Mouse (Mus musculus) embryonic facial prominence, embryonic 11.5 days (tissue): ENCODE measurements around the gene Pip4k2a. TPM values are rescaled to one million over a fixed set of nuclear protein-coding genes. Genes with fewer than 3 reads are reported as not detected.
A peak's percentile ranks its signal among the peaks of the same experiment; 100 is the strongest.
"Not testable (repeated sequence)": the region's sequence is repeated elsewhere in the genome, so short reads cannot be mapped to it uniquely, and the experiment has no call there.

Experiments
- ATAC-seq: fragments of 200-750 bp; cut with Nextera tagmentation; replicated peaks from 2 replicates; pipeline ENCODE4 v1.8.0; 2017; ENCODE audit warnings: low read depth; ENCODE audit not compliant: insufficient number of reproducible peaks, low FRiP score, low TSS enrichment
- DNase-seq: peaks from one replicate; pipeline ENCODE4 v3.0.0-alpha.2; 2015; ENCODE audit warnings: low spot score
- H3K27ac ChIP-seq: fragments of 300-500 bp; sonication (generic); replicated peaks from 2 replicates; pipeline ENCODE4 v1.5.1; 2014; ENCODE audit warnings: mild to moderate bottlenecking, low read depth, low read length, control low read depth
- H3K27me3 ChIP-seq: fragments of 300-500 bp; sonication (generic); 2 replicates; pipeline ENCODE4 v1.6.1; 2014; ENCODE audit warnings: mild to moderate bottlenecking, low read length, moderate library complexity, mixed read lengths; ENCODE audit not compliant: control insufficient read depth, insufficient read depth
- H3K36me3 ChIP-seq: fragments of 300-500 bp; sonication (generic); replicated peaks from 2 replicates; pipeline ENCODE4 v1.6.1; 2014; ENCODE audit warnings: low read depth, mild to moderate bottlenecking, low read length, moderate library complexity, mixed read lengths; ENCODE audit not compliant: control insufficient read depth, insufficient read depth
- H3K4me1 ChIP-seq: fragments of 300-500 bp; sonication (generic); 2 replicates; pipeline ENCODE4 v1.6.1; 2014; ENCODE audit warnings: low read length, mixed read lengths; ENCODE audit not compliant: control insufficient read depth, insufficient read depth
- H3K4me2 ChIP-seq: fragments of 300-500 bp; sonication (generic); 2 replicates; pipeline ENCODE4 v1.6.1; 2014; ENCODE audit warnings: low read depth, mild to moderate bottlenecking, control low read depth, low read length, moderate library complexity
- H3K4me3 ChIP-seq: fragments of 300-500 bp; sonication (generic); 2 replicates; pipeline ENCODE4 v1.5.1; 2014; ENCODE audit warnings: low read depth, low read length, control low read depth
- H3K9ac ChIP-seq: fragments of 300-500 bp; sonication (generic); replicated peaks from 2 replicates; pipeline ENCODE4 v1.6.1; 2014; ENCODE audit warnings: mild to moderate bottlenecking, control low read depth, low read length
- H3K9me3 ChIP-seq: fragments of 300-500 bp; sonication (generic); replicated peaks from 2 replicates; pipeline ENCODE4 v1.6.1; 2016; ENCODE audit warnings: mild to moderate bottlenecking, low read length, inconsistent platforms, mixed read lengths; ENCODE audit not compliant: control insufficient read depth
- WGBS: fragments of 180-500 bp; shearing (Covaris S2); extraction: QIAGEN DNeasy Blood & Tissue Kit; methylation state at CpG from one replicate; pipeline ENCODE4 v1.1.7; 2014; 5-methylcytosine and 5-hydroxymethylcytosine counted together
- polyA plus RNA-seq: library from polyadenylated mRNA; unstranded; fragments of >200 nt; fragmentation: Nextera tagmentation; extraction: Ambion mirVana; gene quantifications from 2 replicates; pipeline ENCODE4 v1.2.1, GENCODE M21; 2014

Pip4k2a gene
- polyA plus RNA-seq, 1 experiment from 2014 or later: 9.7 TPM

DNA sequence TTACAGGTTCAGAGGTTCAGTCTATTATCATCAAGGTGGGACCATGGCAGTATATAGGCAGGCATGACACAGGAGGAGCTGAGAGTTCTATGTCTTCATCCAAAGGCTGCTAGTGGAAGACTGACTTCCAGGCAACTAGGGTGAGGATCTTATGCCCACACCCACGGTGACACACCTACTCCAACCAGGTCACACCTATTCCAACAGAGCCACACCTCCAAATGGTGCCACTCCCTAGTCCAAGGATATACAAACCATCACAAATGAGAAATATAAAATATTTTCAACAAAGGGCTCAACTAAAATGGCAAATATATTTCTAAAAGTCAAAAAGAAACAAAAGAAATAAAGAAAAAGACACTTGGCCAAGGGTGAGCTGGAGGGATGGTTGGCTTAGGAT, 12.6 kb upstream of the Pip4k2a start:
- not testable (repeated sequence) for ATAC-seq, H3K4me1 ChIP-seq

DNA sequence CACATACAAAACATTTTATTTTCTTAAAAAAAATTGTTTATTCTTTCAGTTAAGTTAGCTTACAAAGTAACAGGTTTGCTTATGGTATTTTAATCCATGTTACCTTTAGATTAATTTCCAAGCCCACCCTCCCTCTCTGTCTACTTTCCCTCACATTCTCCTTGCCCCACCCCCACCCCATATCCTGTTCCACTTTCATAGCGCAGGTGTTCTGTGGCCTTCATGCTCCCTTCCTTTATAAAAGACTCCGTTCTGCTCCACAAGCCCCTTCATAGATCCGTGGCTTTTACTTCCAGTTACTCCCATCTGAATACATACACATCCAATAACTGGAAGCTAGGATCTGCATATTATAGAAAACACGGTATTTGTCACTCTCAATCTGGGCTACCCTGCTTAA, 9.7 kb upstream of the Pip4k2a start:
- ATAC-seq (no peak), DNase-seq (no peak)
- Histone ChIP-seq H3K9me3 (no peaks in the 10 kb centered on the region), H3K27me3 (no peaks in the 10 kb centered on the region), H3K4me3 (no peak overlapping the region), H3K36me3 (no peaks in the 10 kb centered on the region), H3K4me1 (no peaks in the 10 kb centered on the region), H3K9ac (no peak overlapping the region), H3K4me2 (no peak overlapping the region), H3K27ac (no peak overlapping the region)
- 74% methylated on average over 4 of the region's 4 CpGs for WGBS

More for the DNA sequence above, 12.6 kb upstream of the Pip4k2a start:
- not testable (repeated sequence) for H3K9ac ChIP-seq, DNase-seq, H3K27ac ChIP-seq, H3K4me2 ChIP-seq, H3K4me3 ChIP-seq, H3K27me3 ChIP-seq, H3K9me3 ChIP-seq, H3K36me3 ChIP-seq
- WGBS: 50% methylated on average over 1 of the region's 1 CpGs

DNA sequence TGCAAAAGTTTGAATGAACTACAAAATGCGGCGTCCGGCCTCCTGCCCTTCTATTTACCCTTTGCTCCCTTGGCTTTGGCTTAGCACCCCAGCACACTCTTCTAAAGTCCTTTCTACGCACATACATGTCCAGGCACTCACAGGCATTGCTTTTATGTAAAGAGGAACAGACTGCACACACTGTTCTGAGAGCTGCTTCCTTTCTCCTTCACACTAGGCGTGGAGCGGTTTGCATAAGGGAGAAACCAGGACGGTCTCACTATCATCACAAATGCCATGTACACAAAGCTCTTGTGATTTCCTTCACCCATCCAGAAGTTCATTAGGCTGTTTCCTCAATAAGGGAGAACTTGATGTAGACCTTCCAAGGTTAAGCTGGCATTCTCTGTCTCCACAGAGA, 8.2 kb upstream of the Pip4k2a start:
- DNase-seq (no peak), ATAC-seq (no peak)
- H3K27ac ChIP-seq: no peak overlapping the region
- no peak overlapping the region for H3K4me2 ChIP-seq
- whole genome bisulfite sequencing: 81% methylated on average over 7 of the region's 7 CpGs
- no peaks in the 10 kb centered on the region for H3K36me3 ChIP-seq
- no peaks in the 10 kb centered on the region for H3K9me3 ChIP-seq
- no peaks in the 10 kb centered on the region for H3K4me1 ChIP-seq
- H3K27me3 ChIP-seq: no peaks in the 10 kb centered on the region
- H3K4me3 ChIP-seq: no peak overlapping the region
- no peak overlapping the region for H3K9ac ChIP-seq

DNA sequence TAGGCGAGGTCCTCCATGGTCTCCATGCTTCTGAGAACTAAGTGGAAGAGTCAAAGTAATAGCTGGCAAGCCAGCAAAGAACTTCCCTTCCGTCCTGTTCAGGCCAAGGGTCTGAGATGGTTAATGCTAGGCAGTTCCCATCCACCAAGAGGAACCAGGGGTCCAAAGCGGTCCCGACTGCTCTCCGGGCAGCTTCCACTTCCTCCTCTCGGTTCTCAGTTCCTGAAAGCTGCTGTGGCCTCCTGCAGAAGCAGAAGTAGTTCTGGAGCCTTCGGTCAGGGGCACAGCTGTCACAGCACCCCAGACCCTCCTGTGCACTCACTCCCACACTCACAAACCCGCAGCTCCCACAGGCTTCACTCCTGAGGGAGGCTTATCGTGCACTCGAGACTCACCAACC, 6.9 kb upstream of the Pip4k2a start:
- H3K27me3 ChIP-seq: no peaks in the 10 kb centered on the region
- ATAC-seq: no peak
- H3K9me3 ChIP-seq: no peaks in the 10 kb centered on the region
- H3K4me1 ChIP-seq: no peaks in the 10 kb centered on the region
- H3K4me3 ChIP-seq: no peak overlapping the region
- WGBS: 72% methylated on average over 10 of the region's 10 CpGs
- H3K27ac ChIP-seq: no peak overlapping the region
- H3K4me2 ChIP-seq: no peak overlapping the region
- no peak for DNase-seq
- no peak overlapping the region for H3K9ac ChIP-seq
- no peaks in the 10 kb centered on the region for H3K36me3 ChIP-seq

DNA sequence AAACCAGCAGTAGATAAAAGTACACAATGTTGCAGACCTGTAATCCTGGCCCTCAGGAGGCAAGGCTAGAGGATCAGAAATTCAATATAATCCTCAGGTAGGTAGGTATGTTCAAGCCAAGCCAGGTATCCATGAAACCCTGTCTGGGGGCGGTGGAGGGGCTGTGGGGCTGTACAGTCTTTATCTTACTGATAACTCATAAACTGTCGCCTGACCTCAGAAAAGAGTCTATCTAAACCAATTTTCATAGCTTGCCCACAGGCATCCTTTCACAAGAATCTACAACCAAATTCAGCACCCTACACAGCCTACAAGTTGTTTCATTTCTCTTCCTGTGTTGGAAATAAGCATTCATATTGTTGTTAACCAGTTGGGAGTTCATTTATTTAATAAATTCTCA, 1.5 kb upstream of the Pip4k2a start:
- H3K9ac ChIP-seq: no peak overlapping the region
- no peaks in the 10 kb centered on the region for H3K36me3 ChIP-seq
- WGBS: 88% methylated on average over 2 of the region's 2 CpGs
- no peak overlapping the region for H3K4me3 ChIP-seq
- no peaks in the 10 kb centered on the region for H3K9me3 ChIP-seq
- no peak for DNase-seq
- no peak for ATAC-seq
- H3K27me3 ChIP-seq: no peaks in the 10 kb centered on the region
- no peaks in the 10 kb centered on the region for H3K4me1 ChIP-seq
- no peak overlapping the region for H3K4me2 ChIP-seq
- H3K27ac ChIP-seq: no peak overlapping the region

DNA sequence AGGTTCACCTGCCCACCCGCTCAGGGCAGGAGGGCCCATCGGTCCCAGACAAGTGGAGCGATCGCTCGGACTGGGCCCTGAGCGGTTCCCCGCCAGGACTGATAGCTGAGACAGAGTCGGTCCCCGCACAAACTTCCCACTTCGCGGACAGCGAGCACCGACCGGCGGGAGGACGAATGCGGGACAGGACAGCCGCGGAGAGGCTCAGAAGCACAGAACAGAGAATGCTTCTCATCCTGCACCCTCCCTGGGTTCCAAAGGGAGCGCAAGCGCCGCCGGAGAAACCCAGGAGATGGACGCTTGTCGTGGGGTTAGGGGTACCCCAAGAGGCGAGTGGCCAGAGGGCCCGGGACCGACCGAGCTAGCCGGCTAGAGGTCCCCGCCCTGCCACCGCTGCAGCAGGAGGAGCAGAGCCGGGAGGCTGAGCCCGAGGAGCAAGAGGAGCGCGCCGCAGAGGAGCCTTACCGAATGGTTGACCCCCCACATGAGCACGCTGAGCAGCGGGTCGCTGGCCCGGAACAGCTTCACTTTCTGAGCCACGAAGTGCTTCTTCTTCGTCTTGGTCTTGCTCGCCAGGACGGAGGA, 447 bp downstream of the Pip4k2a start:
- WGBS: under 1% methylated on average over 45 of the region's 46 CpGs
- H3K4me1 ChIP-seq: no peaks in the 10 kb centered on the region
- H3K9me3 ChIP-seq: no peaks in the 10 kb centered on the region
- peak overlapping the region; percentile 85 for H3K4me2 ChIP-seq
- no peaks in the 10 kb centered on the region for H3K36me3 ChIP-seq
- peak overlapping the region; percentile 63 for H3K4me3 ChIP-seq
- DNase-seq: peak; percentile 54
- H3K27ac ChIP-seq: peak overlapping the region; percentile 80
- no peaks in the 10 kb centered on the region for H3K27me3 ChIP-seq
- peak; percentile 73 for ATAC-seq
- peak overlapping the region; percentile 74 for H3K9ac ChIP-seq

DNA sequence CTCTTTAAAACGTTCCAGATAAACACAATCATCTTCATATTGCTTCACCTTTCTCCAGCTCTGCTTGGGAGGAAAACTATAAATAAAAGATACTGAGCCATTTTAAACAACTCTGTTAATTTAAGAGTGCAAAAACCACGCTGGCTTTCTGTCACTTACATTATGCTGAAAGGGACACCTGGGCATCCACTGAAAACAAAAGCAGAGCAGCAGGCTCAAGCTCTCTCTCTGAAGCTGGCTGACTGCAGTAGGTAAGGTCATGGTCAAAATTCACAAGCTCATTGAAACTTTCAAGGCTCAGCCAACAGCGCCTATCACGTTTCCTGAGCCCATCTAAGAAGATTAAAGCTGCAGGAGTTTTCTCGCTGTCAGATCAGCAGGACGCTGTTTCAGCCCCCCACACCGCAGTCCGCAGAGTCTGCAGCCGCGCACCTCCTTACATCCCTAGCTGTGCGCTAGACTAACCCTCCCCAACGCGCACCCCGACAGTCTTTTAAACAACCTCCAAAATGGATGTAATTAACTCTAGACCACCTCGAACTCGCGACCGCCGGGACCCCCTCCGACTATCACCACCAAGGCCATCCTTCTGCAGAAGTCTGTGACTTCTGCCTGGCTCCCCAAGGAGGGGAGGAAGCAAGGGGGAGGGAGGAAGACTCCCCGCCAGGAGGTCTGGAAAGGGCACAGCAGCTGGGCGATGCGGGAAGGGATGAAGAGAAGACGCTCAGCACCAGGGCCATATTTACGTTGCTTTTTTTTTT, 1.3 kb downstream of the Pip4k2a start:
- no peaks in the 10 kb centered on the region for H3K4me1 ChIP-seq
- ATAC-seq (no peak), DNase-seq (peak; percentile 42)
- peak overlapping the region; percentile 63 for H3K4me3 ChIP-seq
- H3K4me2 ChIP-seq: peak overlapping the region; percentile 85
- no peak overlapping the region for H3K27ac ChIP-seq
- H3K27me3 ChIP-seq: no peaks in the 10 kb centered on the region
- under 1% methylated on average over 25 of the region's 25 CpGs for WGBS
- peak overlapping the region; percentile 74 for H3K9ac ChIP-seq
- H3K36me3 ChIP-seq: no peaks in the 10 kb centered on the region
- no peaks in the 10 kb centered on the region for H3K9me3 ChIP-seq
